Mouse (Mus musculus) CH12.LX (cell line): ENCODE measurements around the gene Nacc1. TPM values are rescaled to one million over a fixed set of nuclear protein-coding genes. Genes with fewer than 3 reads are reported as not detected.

ENCODE experiments used
- DNase-seq: peaks from one replicate; pipeline ENCODE4 v3.0.0-alpha.2; 2013; ENCODE audit errors: extremely low read depth
- H3K27ac ChIP-seq: 2 replicates; pipeline ENCODE4 v1.5.1; 2012; ENCODE audit warnings: low read depth, mild to moderate bottlenecking, control low read depth, moderate library complexity; ENCODE audit not compliant: insufficient read depth
- H3K27me3 ChIP-seq: replicated peaks from 2 replicates; pipeline ENCODE3; 2012; ENCODE audit warnings: inconsistent platforms
- H3K36me3 ChIP-seq, 2 experiments: replicated peaks in 1 of 2; 2 replicates each; pipeline versions ENCODE3 to v1.6.1; 2012; ENCODE audit warnings: inconsistent platforms in 1 of 2, low read length in 1 of 2, mild to moderate bottlenecking in 1 of 2, mixed read lengths in 1 of 2, moderate library complexity in 1 of 2; ENCODE audit not compliant: control insufficient read depth in 1 of 2, insufficient read depth in 1 of 2
- H3K4me1 ChIP-seq, 2 experiments: 2 replicates each; pipeline ENCODE4 v1.6.1; 2012; ENCODE audit warnings: inconsistent platforms in 1 of 2, moderate library complexity in 1 of 2; ENCODE audit not compliant: insufficient read depth in 2 of 2, control insufficient read depth in 1 of 2
- H3K4me2 ChIP-seq: 2 replicates; pipeline ENCODE4 v1.6.1; 2012; ENCODE audit warnings: low read depth, mild to moderate bottlenecking, control low read depth; ENCODE audit not compliant: poor library complexity, insufficient read depth, severe bottlenecking
- H3K4me3 ChIP-seq, 3 experiments: fragments of 150-350 bp in 1 of 3; sonication (generic) in 1 of 3; replicated peaks in 1 of 3; 2 replicates each; pipeline versions ENCODE3 to v1.5.1; 2011 to 2012; ENCODE audit warnings: low read depth in 2 of 3, low read length in 2 of 3, mild to moderate bottlenecking in 2 of 3, moderate library complexity in 2 of 3, control low read depth in 1 of 3, improper control_type of control experiment in 1 of 3, inconsistent platforms in 1 of 3, mixed read lengths in 1 of 3; ENCODE audit not compliant: poor library complexity in 1 of 3
- H3K79me2 ChIP-seq: replicated peaks from 2 replicates; pipeline ENCODE4 v1.6.1; 2012; ENCODE audit warnings: mild to moderate bottlenecking, moderate library complexity; ENCODE audit not compliant: control insufficient read depth, poor library complexity, insufficient read depth, severe bottlenecking; ENCODE audit errors: extremely low read depth
- H3K9ac ChIP-seq: 2 replicates; pipeline ENCODE4 v1.6.1; 2012; ENCODE audit warnings: low read depth, mild to moderate bottlenecking, control low read depth, moderate library complexity; ENCODE audit not compliant: insufficient read depth
- H3K9me3 ChIP-seq: replicated peaks from 2 replicates; pipeline ENCODE3; 2012; ENCODE audit warnings: low read length, inconsistent platforms, mixed read lengths
- CTCF ChIP-seq, 2 experiments: IDR thresholded peaks in 1 of 2; conservative IDR thresholded peaks in 1 of 2; 2 replicates each; pipeline ENCODE4 v1.5.1; 2011 to 2012; ENCODE audit warnings: low read depth in 2 of 2, low read length in 2 of 2, improper control_type of control experiment in 1 of 2, inconsistent platforms in 1 of 2, mild to moderate bottlenecking in 1 of 2, moderate library complexity in 1 of 2
- ETS1 ChIP-seq: conservative IDR thresholded peaks from 2 replicates; pipeline ENCODE4 v1.6.1; 2012; ENCODE audit warnings: low read depth, mild to moderate bottlenecking, inconsistent platforms, low read length, improper control_type of control experiment, moderate library complexity
- HCFC1 ChIP-seq: IDR thresholded peaks from 2 replicates; pipeline ENCODE4 v1.6.1; 2012; ENCODE audit warnings: low read depth, mild to moderate bottlenecking, inconsistent platforms, low read length, improper control_type of control experiment
- JUN ChIP-seq: IDR thresholded peaks from 2 replicates; pipeline ENCODE4 v1.6.1; 2011; ENCODE audit warnings: low read depth, mild to moderate bottlenecking, low read length, improper control_type of control experiment, moderate library complexity; ENCODE audit not compliant: insufficient read depth
- KAT2A ChIP-seq: IDR thresholded peaks from 2 replicates; pipeline ENCODE4 v1.6.1; 2012; ENCODE audit warnings: low read length, improper control_type of control experiment, inconsistent platforms; ENCODE audit not compliant: insufficient replicate concordance
- MAFK ChIP-seq: IDR thresholded peaks from 2 replicates; pipeline ENCODE4 v1.6.1; 2011; ENCODE audit warnings: low read length, improper control_type of control experiment; ENCODE audit not compliant: insufficient replicate concordance
- MAX ChIP-seq: IDR thresholded peaks from 2 replicates; pipeline ENCODE4 v1.6.1; 2011; ENCODE audit warnings: low read length, improper control_type of control experiment
- MAZ ChIP-seq: IDR thresholded peaks from 2 replicates; pipeline ENCODE4 v1.6.1; 2012; ENCODE audit warnings: low read depth, mild to moderate bottlenecking, inconsistent platforms, low read length, improper control_type of control experiment, moderate library complexity
- MEF2A ChIP-seq: IDR thresholded peaks from 2 replicates; pipeline ENCODE4 v1.6.1; 2014; ENCODE audit warnings: low read depth, mild to moderate bottlenecking, inconsistent platforms, low read length, improper control_type of control experiment, borderline replicate concordance
- NRF1 ChIP-seq: IDR thresholded peaks from 2 replicates; pipeline ENCODE4 v1.6.1; 2014; ENCODE audit warnings: low read depth, mild to moderate bottlenecking, inconsistent platforms, low read length, improper control_type of control experiment, moderate library complexity
- PAX5 ChIP-seq: IDR thresholded peaks from 2 replicates; pipeline ENCODE4 v1.6.1; 2012; ENCODE audit warnings: low read length, inconsistent platforms, mixed read lengths
- POLR2A ChIP-seq: IDR thresholded peaks from 2 replicates; pipeline ENCODE4 v1.6.1; 2011; ENCODE audit warnings: low read depth, mild to moderate bottlenecking, improper control_type of control experiment, low read length
- SIN3A ChIP-seq: IDR thresholded peaks from 2 replicates; pipeline ENCODE4 v1.6.1; 2012; ENCODE audit warnings: low read length, improper control_type of control experiment, inconsistent platforms
- TBP ChIP-seq: conservative IDR thresholded peaks from 2 replicates; pipeline ENCODE4 v1.6.1; 2011; ENCODE audit warnings: low read depth, low read length, improper control_type of control experiment
- UBTF ChIP-seq: IDR thresholded peaks from 2 replicates; pipeline ENCODE4 v1.6.1; 2012; ENCODE audit warnings: low read depth, mild to moderate bottlenecking, inconsistent platforms, low read length, improper control_type of control experiment, moderate library complexity
- USF2 ChIP-seq: conservative IDR thresholded peaks from 2 replicates; pipeline ENCODE4 v1.6.1; 2011; ENCODE audit warnings: low read depth, low read length, improper control_type of control experiment
- ZC3H11A ChIP-seq: IDR thresholded peaks from 2 replicates; pipeline ENCODE4 v1.6.1; 2012; ENCODE audit warnings: low read depth, mild to moderate bottlenecking, inconsistent platforms, low read length, improper control_type of control experiment
- ZMIZ1 ChIP-seq: IDR thresholded peaks from 2 replicates; pipeline ENCODE4 v1.6.1; 2012; ENCODE audit warnings: low read depth, mild to moderate bottlenecking, inconsistent platforms, low read length, improper control_type of control experiment
- ZNF384 ChIP-seq: IDR thresholded peaks from 2 replicates; pipeline ENCODE4 v1.6.1; 2012; ENCODE audit warnings: low read depth, low read length, improper control_type of control experiment, inconsistent platforms
- dilution Hi-C: fragments of 300-500 bp; cut with MboI; formaldehyde crosslinking; loops from 2 replicates; pipeline ENCODE4 v1.14.3; 2020; ENCODE audit warnings: low sequenced_read_pairs; ENCODE audit not compliant: extremely low pct_unique_long_range_greater_than_20kb, extremely low pct_ligation_motif_present
- in situ Hi-C: fragments of 300-500 bp; cut with MboI; formaldehyde crosslinking; loops from 3 replicates; pipeline ENCODE4 v1.14.3; 2019; ENCODE audit warnings: low sequenced_read_pairs, low pct_ligation_motif_present, low pct_unique_long_range_greater_than_20kb, mixed read lengths
- polyA plus RNA-seq: library from polyadenylated mRNA; unstranded; fragments of >175 nt; gene quantifications from 2 replicates; pipeline ENCODE4 v1.2.1, GENCODE M21; 2012; ENCODE audit warnings: low read depth; ENCODE audit not compliant: insufficient read length
- total RNA-seq, 2 experiments: library from RNA; depleted of rRNA; stranded (reverse); fragments of 300-350 nt in 1 of 2; fragments of >200 nt in 1 of 2; gene quantifications; 2 replicates each; pipeline ENCODE4 v1.2.3; 2012 to 2014

Gene Nacc1
- total and polyA plus RNA-seq, 3 experiments, result 23.3 to 84.1 (median 45.1) TPM

GRCm38 (mm10) chr8:84723571-84723900 is 35.9 kb upstream of the Nacc1 start:
- no peak for TF ChIP-seq JUN
- TF ChIP-seq, all 38 proteins: peak for 0
- H3K9ac ChIP-seq, result no peak overlapping the region
- H3K79me2 ChIP-seq, result no peaks in the 10 kb centered on the region
- no peak for DNase-seq
- H3K27ac ChIP-seq, result no peak overlapping the region
- dilution Hi-C loops, result no loop called here
- no peak overlapping the region for H3K4me2 ChIP-seq
- H3K27me3 ChIP-seq, result peaks cover 44% of the 10 kb centered on the region
- in situ Hi-C loops, result no loop called here
- no peaks in the 10 kb centered on the region for H3K9me3 ChIP-seq
- peaks cover 12 to 26% of the 10 kb centered on the region in 2 experiments for H3K4me1 ChIP-seq
- no peaks in the 10 kb centered on the region for H3K36me3 ChIP-seq
- no peak overlapping the region for H3K4me3 ChIP-seq

- no peaks in the 10 kb centered on the region for H3K36me3 ChIP-seq
- H3K4me3 ChIP-seq, result no peak within 1 kb of the TSS
Measured at GRCm38 (mm10) chr8:84722850-84723570, 35.3 kb upstream of the Nacc1 start, which contains the start of gene G430095P16Rik. G430095P16Rik (plus strand) TSS chr8:84723007.

GRCm38 (mm10) chr8:84722530-84722849 is 34.8 kb upstream of the Nacc1 start:
- Histone ChIP-seq H3K4me3 (no peak overlapping the region), H3K79me2 (no peaks in the 10 kb centered on the region), H3K4me1 (peaks cover 12 to 20% of the 10 kb centered on the region in 2 experiments), H3K9ac (no peak overlapping the region), H3K27me3 (peaks cover 51% of the 10 kb centered on the region), H3K9me3 (no peaks in the 10 kb centered on the region), H3K27ac (no peak overlapping the region), H3K36me3 (no peaks in the 10 kb centered on the region), H3K4me2 (no peak overlapping the region)
- TF ChIP-seq PAX5, result no peak
- no peak for TF ChIP-seq UBTF
- TF ChIP-seq HCFC1, result no peak
- no peak for TF ChIP-seq MAX
- no peak for TF ChIP-seq ZMIZ1
- no peak for TF ChIP-seq POLR2A
- no peak for TF ChIP-seq TBP
- no peak for TF ChIP-seq ZNF384
- no peak for TF ChIP-seq ZC3H11A
- no peak for TF ChIP-seq NRF1
- no peak for TF ChIP-seq ETS1
- TF ChIP-seq USF2, result no peak
- dilution Hi-C loops, result no loop called here
- in situ Hi-C loops, result no loop called here
- no peak for DNase-seq

More at GRCm38 (mm10) chr8:84722850-84723570, 35.3 kb upstream of the Nacc1 start, which contains the start of gene G430095P16Rik:
- Histone ChIP-seq H3K4me2 (no peak within 1 kb of the TSS), H3K27me3 (peaks cover 48% of the 10 kb centered on the region), H3K9me3 (no peaks in the 10 kb centered on the region), H3K79me2 (no peaks in the 10 kb centered on the region), H3K4me1 (peaks cover 12 to 21% of the 10 kb centered on the region in 2 experiments), H3K9ac (no peak within 1 kb of the TSS), H3K27ac (no peak within 1 kb of the TSS)
- no peak for DNase-seq
- in situ Hi-C loops, result no loop called here
- TF ChIP-seq MAFK (no peak), SIN3A (no peak), KAT2A (no peak), MEF2A (no peak), NRF1 (peak; percentile 55), MAZ (no peak), JUN (no peak), CTCF (conservative IDR thresholded peaks at IDR 0.05 in 1 of 2, IDR thresholded peaks at IDR 0.05 in 1 of 2; ENCODE audit: low read depth in 2 of 2, low read length in 2 of 2) (0 out of 4 replicates have a peak, but pooled peaks of 1 of the 2 experiments have one; percentile 18)
- dilution Hi-C loops, result no loop called here
